Mouse (Mus musculus) ovary, postnatal 10 days (tissue): ENCODE results near the gene Baz2a.
"Not testable (repeated sequence)": the region's sequence is repeated elsewhere in the genome, so short reads cannot be mapped to it uniquely, and the experiment has no call there.

Source experiments
- DNase-seq: peaks from one replicate; pipeline ENCODE4 v3.0.0; 2022; ENCODE audit warnings: low spot score

The Baz2a gene

DNA sequence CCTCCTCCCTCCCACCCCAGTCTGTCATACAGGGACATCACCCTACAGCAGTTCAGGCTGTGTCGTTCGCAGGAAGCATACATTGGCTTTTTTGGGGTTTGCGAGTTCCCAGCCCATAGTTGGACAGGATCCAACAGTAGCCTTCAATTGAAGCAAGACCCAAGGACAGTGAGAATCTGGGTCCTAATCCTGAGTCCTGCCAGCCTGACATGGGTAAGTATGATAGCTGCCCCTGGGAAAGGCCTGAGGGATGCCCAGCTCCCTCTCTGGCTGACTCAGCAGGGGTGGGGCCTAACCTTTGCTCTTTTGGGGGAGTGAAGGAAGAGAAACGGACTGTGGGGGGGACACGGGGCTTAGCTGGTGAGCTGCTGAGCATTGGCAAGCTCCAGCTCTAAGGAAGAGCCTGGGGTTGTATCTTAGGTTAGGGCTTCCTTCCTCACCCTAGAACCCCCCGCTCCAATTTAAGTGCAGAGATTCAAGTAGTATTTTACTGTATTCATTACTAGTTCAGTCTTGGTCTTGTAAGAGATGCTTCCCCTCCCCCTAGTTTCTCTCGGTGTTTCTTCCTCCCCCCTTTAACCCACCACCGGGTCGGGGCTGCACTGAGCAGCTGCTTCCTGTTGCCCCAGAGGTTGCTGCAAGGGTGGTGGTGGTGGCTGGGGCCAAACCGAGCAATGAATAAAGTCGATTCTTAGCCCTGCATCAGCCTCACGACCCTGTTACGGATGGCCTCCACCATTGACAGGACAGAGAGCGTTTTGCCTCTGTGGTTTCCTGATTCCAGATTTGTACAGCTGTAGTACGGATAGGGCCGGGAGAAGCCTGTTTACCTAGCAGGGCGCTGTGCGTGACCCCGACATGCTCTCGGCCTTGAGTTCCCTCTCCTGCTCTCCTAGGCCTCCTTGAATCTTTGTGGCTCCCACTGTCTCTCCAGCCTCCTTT is at the start of gene Baz2a:
TSS of gene Baz2a (plus strand) at position 14 of the 942 bp plus-strand sequence.
- DNase-seq, result no peak

GRCm38 (mm10) chr10:128041636-128042035 is 49.7 kb upstream of the Baz2a start:
- no peak for DNase-seq

GRCm38 (mm10) chr10:128042466-128042865 is 48.9 kb upstream of the Baz2a start:
- DNase-seq, result no peak

DNA sequence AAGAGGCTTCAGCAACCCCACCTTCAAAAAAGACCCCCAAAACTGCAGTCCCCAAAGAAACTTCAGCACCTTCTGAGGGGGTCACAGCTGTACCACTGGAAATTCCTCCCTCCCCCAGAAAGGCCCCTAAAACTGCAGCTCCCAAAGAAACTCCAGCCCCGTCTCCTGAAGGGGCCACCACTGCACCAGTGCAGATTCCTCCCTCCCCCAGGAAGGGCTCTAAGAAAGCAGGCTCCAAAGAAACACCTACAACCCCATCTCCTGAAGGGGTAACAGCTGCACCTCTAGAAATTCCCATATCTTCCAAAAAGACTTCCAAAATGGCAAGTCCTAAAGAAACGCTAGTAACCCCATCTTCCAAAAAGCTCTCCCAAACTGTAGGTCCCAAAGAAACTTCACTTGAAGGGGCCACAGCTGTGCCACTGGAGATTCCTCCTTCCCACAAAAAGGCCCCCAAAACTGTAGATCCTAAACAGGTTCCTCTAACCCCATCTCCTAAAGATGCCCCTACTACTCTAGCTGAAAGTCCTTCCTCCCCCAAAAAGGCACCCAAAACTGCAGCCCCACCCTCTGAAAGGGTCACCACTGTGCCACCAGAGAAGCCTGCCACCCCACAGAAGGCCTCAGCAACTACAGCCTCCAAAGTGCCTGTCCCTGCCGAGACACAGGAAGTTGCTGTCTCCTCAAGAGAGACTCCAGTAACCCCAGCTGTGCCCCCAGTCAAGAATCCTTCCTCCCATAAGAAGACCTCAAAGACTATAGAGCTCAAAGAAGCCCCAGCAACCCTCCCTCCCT is 48.1 kb upstream of the Baz2a start:
- no peak for DNase-seq

- DNase-seq, result no peak
Measured at GRCm38 (mm10) chr10:128048157-128048556, 43.2 kb upstream of the Baz2a start.

- no peak for DNase-seq
Measured at GRCm38 (mm10) chr10:128049741-128050140, 41.6 kb upstream of the Baz2a start.

DNA sequence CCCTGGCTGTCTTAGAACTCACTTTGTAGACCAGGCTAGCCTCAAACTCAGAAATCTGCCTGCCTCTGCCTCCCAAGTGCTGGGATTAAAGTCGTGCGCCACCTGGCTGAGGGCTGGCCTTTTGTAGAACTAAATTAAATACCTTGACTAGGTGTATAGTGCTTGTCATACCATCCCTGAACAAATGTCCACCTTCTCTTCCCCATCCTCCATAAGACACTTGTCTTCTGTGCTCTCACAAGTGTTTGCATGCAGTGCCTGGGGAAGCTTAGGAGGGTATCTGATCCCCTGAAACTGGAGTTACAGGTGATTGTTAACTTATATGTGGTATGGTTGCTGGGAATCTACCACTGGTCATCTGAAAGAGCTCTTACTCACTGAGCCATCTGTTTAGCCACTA is 41.0 kb upstream of the Baz2a start:
- no peak for DNase-seq

DNA sequence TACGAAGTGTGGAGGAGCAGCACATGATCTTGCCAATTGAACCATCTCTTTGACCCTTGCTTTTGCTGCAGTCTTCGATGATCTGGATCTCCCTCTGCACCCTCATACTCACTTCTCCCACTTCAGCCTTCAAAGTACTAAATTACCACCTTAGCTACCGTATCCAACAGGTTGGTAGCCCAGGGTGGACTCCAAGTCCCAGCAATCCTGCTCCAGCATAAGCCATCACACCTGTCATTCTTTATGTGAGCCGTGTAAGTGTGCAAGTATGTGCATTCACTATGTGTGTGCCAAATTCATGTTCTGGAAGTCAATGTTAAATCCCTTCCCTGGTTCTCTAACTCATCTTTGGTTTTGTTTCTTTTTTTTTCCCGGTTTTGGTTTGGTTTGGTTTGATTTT is 39.8 kb upstream of the Baz2a start:
- no peak for DNase-seq

GRCm38 (mm10) chr10:128052136-128052535 is 39.2 kb upstream of the Baz2a start:
- not testable (repeated sequence) for DNase-seq

- no peak for DNase-seq
Measured at GRCm38 (mm10) chr10:128053001-128053400, 38.4 kb upstream of the Baz2a start.

GRCm38 (mm10) chr10:128058184-128058583 is 33.2 kb upstream of the Baz2a start:
- DNase-seq, result no peak

- peak; percentile 97 for DNase-seq
Measured at GRCm38 (mm10) chr10:128058601-128059151, 32.7 kb upstream of the Baz2a start, which contains the start of gene Ptges3. TSS of gene Ptges3 (plus strand) at chr10:128058954.

GRCm38 (mm10) chr10:128059207-128059981 is 32.0 kb upstream of the Baz2a start:
- no peak for DNase-seq

- no peak for DNase-seq
Measured at GRCm38 (mm10) chr10:128061109-128061508, 30.3 kb upstream of the Baz2a start.

DNA sequence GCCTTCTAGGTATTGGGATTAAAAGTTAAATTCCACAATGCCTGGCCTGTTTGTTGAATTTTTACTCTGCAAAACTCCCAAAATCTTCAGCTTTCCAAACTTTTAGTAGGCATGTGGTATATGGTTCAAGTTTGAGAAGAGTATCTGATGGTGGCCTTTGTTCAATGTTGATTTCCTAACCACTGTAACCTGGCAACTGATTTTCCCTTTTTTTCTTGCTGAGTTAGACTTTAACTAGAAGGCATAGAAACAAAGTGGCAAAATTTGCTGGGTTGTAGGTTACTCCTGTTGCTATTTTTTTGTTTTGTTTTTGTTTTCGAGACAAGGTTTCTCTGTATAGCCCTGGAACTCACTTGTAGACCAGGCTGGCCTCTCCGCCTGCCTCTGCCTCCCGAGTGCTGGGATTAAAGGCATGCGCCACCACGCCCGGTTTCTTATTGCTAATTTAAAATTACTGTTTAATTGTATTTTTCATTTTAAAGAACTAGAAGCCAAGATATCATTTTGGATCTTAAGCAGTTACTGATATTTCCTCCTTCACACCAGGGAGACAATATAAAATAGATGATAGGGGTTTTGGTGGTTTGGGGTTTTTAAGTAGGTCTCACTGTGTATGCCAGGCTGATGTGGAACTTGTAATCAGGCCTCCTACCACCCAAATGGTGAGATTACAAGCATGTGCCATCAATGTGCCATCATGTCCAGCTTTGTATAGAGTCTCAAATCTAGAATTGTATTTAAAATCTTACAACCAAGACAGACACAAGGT is 29.0 kb upstream of the Baz2a start:
- DNase-seq, result no peak

GRCm38 (mm10) chr10:128066072-128066471 is 25.3 kb upstream of the Baz2a start:
- no peak for DNase-seq

GRCm38 (mm10) chr10:128069201-128069600 is 22.2 kb upstream of the Baz2a start:
- no peak for DNase-seq

GRCm38 (mm10) chr10:128070432-128070831 is 20.9 kb upstream of the Baz2a start:
- not testable (repeated sequence) for DNase-seq

GRCm38 (mm10) chr10:128078269-128078668 is 13.1 kb upstream of the Baz2a start:
- not testable (repeated sequence) for DNase-seq

DNA sequence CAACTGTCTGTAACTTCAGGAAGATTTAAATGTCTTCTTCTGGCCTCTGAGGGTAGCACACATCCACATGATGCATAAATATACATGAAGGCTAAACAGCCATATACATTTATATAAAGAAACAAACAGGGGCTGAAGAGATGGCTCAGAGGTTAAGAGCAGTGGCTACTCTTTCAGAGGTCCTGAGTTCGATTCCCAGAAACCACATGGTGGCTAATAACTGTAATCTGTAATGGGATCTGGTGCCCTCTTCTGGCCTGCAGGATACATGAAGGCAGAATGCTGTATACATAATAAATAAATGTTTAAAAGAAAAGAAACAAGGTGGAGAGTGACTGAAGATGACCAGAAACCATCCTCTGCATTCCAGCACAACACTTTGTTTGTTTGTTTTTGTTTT is 10.9 kb upstream of the Baz2a start:
- DNase-seq, result no peak
